Mouse (Mus musculus) urinary bladder, postnatal 25 days (tissue): ENCODE results near the gene Gpr18.

ENCODE experiments used
- DNase-seq: peaks from one replicate; pipeline ENCODE4 v3.0.0; 2022; ENCODE audit warnings: low spot score

The Gpr18 gene

DNA sequence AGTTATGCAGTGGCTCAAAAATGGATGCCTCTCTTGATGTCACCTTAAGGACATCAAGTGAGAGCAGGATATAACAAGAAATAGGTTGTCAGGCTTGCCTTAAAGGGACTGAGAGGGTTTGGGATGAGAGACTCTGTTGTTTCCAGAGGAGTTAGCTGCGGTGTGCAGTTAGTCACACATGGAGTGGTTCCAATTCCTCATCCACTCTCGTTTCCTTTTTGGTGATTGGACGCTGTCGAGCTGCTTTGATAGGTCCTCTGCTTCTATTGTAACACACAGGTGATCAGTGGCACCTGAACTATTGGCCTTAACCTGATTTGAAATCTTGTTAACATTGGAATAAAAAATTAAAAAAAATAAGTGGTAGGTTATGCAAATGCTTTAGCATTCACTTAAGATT, 7.2 kb upstream of the Gpr18 start:
- DNase-seq = no peak

DNA sequence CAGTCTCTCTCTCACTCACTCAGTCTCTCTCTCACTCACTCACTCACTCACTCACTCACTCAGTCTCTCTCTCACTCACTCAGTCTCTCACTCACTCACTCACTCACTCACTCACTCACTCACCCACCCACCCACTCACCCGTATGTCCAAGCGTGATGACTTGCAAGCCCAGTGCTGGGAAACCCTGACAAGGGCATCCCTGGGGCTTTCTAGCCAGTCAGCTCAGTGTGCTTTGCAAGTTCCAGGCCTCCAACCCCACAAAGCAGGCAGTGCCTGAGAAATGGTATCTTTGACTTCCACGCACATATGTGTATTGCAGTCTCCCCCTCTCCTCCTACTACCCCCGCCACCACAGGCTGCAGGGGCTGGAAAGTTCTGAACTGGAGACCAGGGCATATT, 6.4 kb upstream of the Gpr18 start:
- DNase-seq = no peak

DNA sequence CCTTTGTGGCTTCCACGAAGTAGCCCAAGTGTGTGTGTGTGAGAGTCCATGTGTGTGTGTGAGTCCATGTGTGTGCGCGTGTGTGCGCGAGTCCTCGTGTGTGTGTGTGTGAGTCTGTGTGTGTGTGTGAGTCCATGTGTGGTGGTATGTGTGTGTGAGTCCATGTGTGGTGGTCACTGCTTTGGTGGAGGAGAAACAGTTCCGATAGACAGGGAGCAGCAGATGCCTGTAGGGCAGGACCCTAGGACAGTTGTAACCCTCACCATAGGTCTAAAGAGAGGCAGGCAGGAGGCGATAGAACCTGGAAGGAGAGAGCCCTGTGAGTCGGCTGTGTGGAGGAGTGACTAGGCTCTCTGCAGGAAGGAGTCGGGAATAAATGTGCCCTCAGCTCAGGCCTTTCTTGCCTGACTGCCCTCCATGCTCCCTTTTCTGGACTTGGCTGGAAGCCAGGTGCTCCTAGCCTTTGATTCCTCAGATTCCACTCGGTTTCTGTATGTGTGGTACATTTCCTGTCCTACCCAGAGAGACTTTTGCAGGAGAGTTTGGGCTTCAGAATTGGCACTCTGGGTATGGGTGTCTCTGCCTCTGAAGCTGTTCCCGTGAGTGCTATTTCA, 5.0 kb upstream of the Gpr18 start:
- DNase-seq = no peak

GRCm38 (mm10) chr14:121919752-121920151, 4.2 kb upstream of the Gpr18 start:
- no peak for DNase-seq

DNA sequence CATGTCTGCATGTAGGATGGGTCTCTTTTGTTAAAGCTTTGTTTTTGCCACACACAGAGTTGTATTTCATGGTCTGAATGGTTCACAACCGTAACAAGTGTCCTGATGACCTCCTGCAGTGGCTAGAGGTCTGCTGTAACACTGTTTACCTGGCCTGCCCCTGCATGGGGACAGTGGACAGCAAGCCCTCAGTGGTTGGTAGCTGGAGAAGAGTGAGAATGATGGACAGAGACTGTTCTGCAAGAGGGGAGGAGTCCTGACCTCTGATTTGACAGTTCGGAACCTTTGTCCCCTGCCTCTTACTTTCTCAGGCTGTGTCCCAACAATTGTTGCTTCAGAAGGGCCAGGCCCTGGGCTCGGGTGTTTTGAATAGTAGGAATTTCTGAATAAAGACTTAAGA, 2.7 kb upstream of the Gpr18 start:
- DNase-seq = no peak

- DNase-seq = no peak
These were observed 922 bp upstream of the Gpr18 start for GRCm38 (mm10) chr14:121916311-121917094.

- no peak for DNase-seq
These were observed 438 bp downstream of the Gpr18 start for GRCm38 (mm10) chr14:121915143-121915542.

DNA sequence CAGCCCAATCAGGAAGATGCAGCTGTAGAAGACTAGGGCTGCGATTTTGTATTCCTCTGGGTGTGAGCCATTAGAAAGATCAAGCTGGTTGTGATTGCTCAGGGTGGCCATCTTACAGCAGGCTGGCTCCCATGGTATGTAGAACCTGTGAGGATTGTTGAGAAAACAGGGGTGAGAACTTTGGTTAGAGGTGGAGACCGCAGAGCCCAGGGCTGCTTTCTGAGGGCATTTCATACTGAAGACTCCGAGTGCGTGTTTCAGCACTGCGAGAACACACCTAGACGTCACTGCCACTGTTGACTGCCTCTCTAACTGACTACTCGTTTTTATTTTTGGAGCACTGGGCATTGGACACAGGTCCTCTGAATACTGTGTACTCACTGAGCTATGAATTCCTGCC, 3.1 kb downstream of the Gpr18 start:
- no peak for DNase-seq

GRCm38 (mm10) chr14:121909868-121910267, 5.7 kb downstream of the Gpr18 start:
- no peak for DNase-seq

DNA sequence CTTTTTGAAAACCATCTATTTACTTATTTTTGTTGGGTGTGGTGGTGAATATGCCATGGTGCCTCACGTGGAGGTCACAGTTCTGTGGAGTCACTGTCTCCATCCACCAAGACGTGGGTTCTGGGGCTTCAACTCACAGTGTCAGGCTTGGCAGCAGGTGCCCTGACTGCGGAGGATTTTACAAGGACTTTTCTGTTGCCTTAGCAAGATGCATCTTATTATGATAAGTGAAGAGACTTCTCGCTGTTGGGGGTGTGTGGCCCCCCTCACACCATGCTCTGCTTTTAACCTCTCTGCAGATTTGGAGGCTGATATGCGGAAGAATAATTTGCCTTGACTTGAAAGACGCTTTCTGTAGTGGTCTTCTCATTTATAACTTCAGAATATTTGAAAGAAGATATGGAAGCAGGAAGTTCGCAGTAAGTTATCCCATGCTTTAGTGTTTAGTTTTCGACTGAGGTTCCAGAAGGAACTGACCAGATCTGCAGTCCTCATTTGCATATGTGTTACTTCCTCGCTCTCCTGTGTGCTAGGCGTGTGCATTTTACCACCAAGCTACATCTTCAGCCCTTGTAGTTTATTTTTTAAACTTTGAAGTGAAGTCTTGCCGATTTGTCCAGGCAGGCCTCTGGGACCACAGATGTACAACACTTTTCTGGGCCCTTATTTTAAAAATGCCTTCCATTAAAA, 8.4 kb downstream of the Gpr18 start:
- DNase-seq = no peak

DNA sequence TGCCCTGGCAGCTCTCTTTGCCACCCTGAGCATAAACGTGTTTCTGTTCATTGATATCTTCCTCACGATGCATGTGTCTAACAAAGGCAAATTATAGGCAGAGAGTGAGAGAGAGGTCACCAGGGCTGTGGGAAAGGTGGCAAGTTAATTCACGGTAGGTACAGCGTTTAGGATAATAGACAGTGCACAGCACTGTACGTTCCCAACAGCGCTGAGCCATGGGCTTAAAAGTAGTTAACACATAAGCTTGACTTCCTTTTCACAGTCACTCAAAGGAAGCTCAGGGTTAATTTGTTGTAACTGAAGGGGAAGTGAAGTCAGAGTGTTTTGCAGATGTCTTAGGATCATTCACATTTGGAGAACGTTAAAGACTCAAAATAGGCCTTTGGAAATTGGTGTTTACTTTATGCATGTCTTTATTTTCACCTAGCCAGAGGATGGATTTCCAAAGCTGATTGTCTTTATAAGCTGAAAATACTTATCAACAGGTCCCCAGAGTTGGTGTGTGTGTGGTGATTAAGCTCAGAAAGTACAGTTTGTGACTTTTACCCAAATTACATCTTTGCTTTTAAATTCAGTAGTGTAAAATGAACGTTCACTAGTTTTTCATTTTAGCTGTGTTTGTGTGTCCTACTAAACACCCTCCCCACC, 9.1 kb downstream of the Gpr18 start:
- DNase-seq = no peak

DNA sequence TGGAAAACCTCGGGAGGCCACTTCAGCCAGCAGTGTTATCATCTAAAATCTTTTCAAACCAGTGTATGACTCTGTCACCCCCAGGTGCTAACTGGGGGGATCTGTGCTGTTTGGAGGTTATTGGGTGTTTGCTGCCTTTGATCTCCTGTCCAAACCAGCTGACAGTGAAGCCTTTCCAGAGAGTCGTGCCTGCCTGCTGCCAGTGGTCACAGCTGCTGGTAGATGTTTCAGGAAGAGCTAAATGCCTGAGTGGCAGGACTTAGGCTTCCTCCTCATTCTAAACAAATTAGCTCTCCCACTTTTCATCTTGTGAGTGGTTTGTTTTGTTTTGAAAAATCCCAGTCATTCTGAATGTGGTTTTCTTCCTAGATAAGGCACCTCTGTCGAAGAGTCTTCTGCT, 10.8 kb downstream of the Gpr18 start:
- no peak for DNase-seq

- DNase-seq = no peak
These were observed 12.2 kb downstream of the Gpr18 start for GRCm38 (mm10) chr14:121903381-121903876.

DNA sequence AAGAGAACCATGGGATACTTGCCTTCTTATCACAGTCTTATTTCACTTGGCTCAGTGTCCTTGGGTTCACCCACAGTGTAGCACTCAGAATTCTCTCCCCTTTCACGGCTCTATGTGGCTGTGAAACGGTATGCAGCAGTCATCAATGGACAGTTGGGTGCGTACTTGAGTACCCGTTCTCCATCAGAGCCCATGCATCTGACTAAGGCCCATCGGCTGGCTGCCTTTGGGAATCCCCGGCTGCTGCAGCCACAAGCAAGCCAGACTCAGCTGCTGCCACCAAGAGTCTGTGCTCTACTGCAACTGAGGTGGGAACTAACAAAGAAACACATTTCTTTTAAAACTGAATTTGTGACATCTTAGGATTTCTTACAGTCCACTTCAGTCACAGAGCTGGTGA, 14.1 kb downstream of the Gpr18 start:
- no peak for DNase-seq

DNA sequence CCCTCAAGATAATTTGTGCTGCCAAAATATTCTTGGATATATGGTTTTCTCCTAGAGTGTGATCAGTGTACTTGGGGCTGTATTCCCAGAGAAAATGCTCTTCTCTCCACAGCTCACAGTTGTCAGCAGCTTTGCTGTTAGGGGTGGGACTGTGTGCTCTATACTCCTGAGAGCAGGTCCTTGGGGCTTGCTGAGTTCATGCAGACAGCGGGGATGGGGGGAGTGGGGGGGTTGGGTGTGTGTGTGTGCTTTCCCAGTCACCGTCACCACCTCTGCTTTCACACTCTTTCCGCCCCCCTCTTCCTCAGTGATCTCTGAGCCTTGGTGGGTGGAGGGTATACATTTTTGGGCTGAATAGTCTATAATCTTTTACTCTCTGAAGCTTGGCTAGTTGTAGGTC, 16.5 kb downstream of the Gpr18 start:
- no peak for DNase-seq

DNA sequence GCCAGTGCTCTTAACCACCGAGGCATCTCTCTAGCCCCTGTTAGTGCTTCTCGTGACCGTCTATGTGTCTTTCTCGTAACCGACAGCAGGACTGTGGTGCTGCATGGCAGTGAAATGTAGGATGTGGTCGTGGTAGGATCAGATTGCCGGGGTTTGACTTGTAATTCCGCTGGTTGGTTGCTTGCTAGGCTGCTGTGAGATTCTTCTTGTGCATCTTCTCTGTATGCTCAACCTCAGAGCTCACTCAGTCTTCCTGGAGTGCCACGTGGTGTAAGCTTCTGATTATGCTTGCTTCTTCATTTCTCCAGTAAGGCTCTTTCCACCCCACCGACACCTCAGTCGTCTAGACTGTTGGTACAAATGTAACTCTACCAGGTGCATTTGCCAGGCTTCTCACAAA, 17.1 kb downstream of the Gpr18 start:
- DNase-seq = no peak

GRCm38 (mm10) chr14:121897773-121898172, 17.8 kb downstream of the Gpr18 start:
- DNase-seq = no peak

DNA sequence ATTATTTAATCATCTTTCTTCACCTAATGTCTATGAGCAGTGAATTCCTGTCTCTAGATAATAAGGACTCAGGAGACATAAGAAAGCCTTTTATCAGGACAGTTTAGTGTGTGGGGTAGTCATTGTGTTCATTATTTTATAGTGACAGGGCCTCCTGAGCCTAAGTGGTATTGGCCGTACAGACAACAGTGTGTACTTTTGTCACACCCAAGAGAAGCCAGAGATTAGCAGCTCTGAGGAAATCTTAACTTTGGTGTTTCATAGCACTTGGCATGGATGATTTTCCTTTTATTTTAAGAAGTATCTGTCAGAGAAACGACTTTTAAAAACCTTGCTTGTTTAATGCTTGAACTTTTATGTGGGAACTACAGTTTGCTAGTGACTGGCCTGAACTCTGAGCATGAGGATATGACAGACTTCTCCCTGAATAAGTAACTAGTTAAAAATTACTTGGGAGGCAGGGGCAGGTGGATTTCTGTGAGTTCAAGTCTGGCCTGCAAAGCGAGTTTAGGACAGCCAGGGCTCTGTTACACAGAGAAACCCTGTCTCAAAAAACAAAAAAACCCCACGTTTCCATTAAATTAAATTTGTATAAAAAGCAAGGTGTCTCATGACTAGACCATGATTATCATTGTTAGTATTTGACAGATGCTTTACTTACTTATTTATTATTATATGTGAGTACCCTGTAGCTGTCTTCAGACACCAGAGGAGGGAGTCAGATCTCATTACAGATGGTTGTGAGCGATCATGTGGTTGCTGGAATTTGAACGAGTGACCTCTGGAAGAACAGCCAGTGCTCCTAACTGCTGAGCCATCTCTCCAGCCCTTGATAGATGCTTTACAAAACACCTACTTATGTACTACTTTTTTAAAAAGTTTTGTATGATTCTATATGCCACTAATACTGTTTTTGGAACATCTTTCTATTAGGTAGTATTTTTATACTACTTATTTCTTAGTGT, 19.2 kb downstream of the Gpr18 start:
- no peak for DNase-seq

DNA sequence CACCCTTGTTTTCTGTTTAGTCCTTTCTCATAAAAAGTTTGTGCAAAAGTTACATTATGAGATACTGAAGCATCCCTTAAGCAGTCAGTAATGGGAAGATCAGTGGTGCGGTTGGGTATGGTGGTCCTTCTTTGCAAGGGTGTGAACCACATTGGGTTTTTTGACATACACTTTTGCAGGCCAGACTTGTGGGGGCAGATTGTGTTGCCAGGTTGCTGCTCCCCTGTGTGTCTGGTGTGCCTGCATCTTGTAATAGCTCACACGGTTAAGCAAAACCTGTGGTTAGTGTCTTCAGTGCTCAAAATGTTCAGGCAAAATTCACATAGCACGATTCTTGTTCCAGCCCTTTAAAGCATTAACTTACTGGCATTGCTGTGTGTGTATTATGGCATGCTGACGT, 20.3 kb downstream of the Gpr18 start:
- DNase-seq = no peak

GRCm38 (mm10) chr14:121894511-121895135, 21.0 kb downstream of the Gpr18 start:
- no peak for DNase-seq

GRCm38 (mm10) chr14:121893747-121894146, 21.8 kb downstream of the Gpr18 start:
- DNase-seq = no peak
